In genomic region chr11:47890315-47890714, GRCm38 (mm10) we compare ENCODE assay signal across 10 mouse cellular contexts.
DNase-seq lines count a peak whose midpoint lies in the region; ATAC-seq and TF ChIP-seq lines count a peak whose summit lies in the region.
"Had no signal": no experiment of that assay in that cellular context is flagged by ENCODE, and none has a peak within 500 bp of the region (broad histone marks: within the 10 kb centered on the region; RNA-seq: fewer than 3 reads in every experiment).

No protein-coding gene starts in this region.

- H3K4me3 ChIP-seq in cerebellum, adult 2 months (replicated peaks; ENCODE audit: insufficient read depth, low read depth, low read length), result no peak overlapping the region
- H3K4me3 ChIP-seq in limb, embryonic 11.5 days (ENCODE audit: low read depth, low read length), result no peak overlapping the region
- no peak overlapping the region for H3K4me3 ChIP-seq in limb, embryonic 10.5 days
- H3K4me3 ChIP-seq in cortical plate, adult 2 months (ENCODE audit: insufficient read depth, low read length), result no peak overlapping the region
- H3K4me3 ChIP-seq: hindbrain, embryonic 15.5 days had no signal

- H3K9ac ChIP-seq in limb, embryonic 11.5 days (ENCODE audit: low read length), result no peak overlapping the region
- H3K9ac ChIP-seq: hindbrain, embryonic 15.5 days had no signal

- no peaks in the 10 kb centered on the region for H3K9me3 ChIP-seq in limb, embryonic 11.5 days (ENCODE audit: control insufficient read depth, low read length)
- no peaks in the 10 kb centered on the region for H3K9me3 ChIP-seq in limb, embryonic 10.5 days (replicated peaks)
- H3K9me3 ChIP-seq: hindbrain, embryonic 15.5 days had no signal

- no peak for ATAC-seq in limb, embryonic 11.5 days (ENCODE audit: insufficient number of reproducible peaks, low FRiP score, low TSS enrichment, low read depth)
- no peak for ATAC-seq in activated CD4-positive, CD25-positive, alpha-beta regulatory T cell, adult 4 months

- no peaks in the 10 kb centered on the region; the same call in 1 of the 2 replicates for H3K4me1 ChIP-seq in cerebellum, adult 2 months (ENCODE audit: control insufficient read depth, insufficient read depth, low read length)
- no peaks in the 10 kb centered on the region for H3K4me1 ChIP-seq in limb, embryonic 11.5 days (ENCODE audit: control insufficient read depth, insufficient read depth, low read length)
- H3K4me1 ChIP-seq in limb, embryonic 10.5 days, result no peaks in the 10 kb centered on the region
- H3K4me1 ChIP-seq in cortical plate, adult 2 months (ENCODE audit: control insufficient read depth, insufficient read depth, low read length), result no peaks in the 10 kb centered on the region
- H3K4me1 ChIP-seq: hindbrain, embryonic 15.5 days had no signal

- WGBS in cerebellum, adult 2 months, result 63% methylated on average over 2 of the region's 2 CpGs
- WGBS in limb, embryonic 11.5 days, result 54% methylated on average over 2 of the region's 2 CpGs
- 52% methylated on average over 2 of the region's 2 CpGs for WGBS in limb, embryonic 10.5 days

- no peak overlapping the region for H3K4me2 ChIP-seq in limb, embryonic 11.5 days (ENCODE audit: low read depth, severe bottlenecking)
- H3K4me2 ChIP-seq: hindbrain, embryonic 15.5 days had no signal

- no peaks in the 10 kb centered on the region for H3K36me3 ChIP-seq in limb, embryonic 11.5 days (ENCODE audit: control insufficient read depth, insufficient read depth, low read length)
- H3K36me3 ChIP-seq in limb, embryonic 10.5 days, result no peaks in the 10 kb centered on the region
- H3K36me3 ChIP-seq: hindbrain, embryonic 15.5 days had no signal

- no peak overlapping the region for H3K27ac ChIP-seq in cerebellum, adult 2 months (ENCODE audit: insufficient read depth, low read length)
- no peak overlapping the region for H3K27ac ChIP-seq in limb, embryonic 11.5 days (replicated peaks; ENCODE audit: low read depth, low read length)
- no peak overlapping the region for H3K27ac ChIP-seq in limb, embryonic 10.5 days
- H3K27ac ChIP-seq in cortical plate, adult 2 months (ENCODE audit: insufficient read depth, low read length), result no peak overlapping the region
- H3K27ac ChIP-seq: hindbrain, embryonic 15.5 days; macrophage had no signal

- H3K27me3 ChIP-seq in cerebellum, adult 2 months (ENCODE audit: control insufficient read depth, insufficient read depth, low read length), result peaks cover 2% of the 10 kb centered on the region; the same call in 1 of the 2 replicates
- H3K27me3 ChIP-seq in limb, embryonic 11.5 days (ENCODE audit: control insufficient read depth, insufficient read depth, low read length), result no peaks in the 10 kb centered on the region
- H3K27me3 ChIP-seq in limb, embryonic 10.5 days (ENCODE audit: low read depth, poor library complexity, severe bottlenecking), result no peaks in the 10 kb centered on the region
- H3K27me3 ChIP-seq: hindbrain, embryonic 15.5 days had no signal

- peak; percentile 53 to 72 for DNase-seq in cerebellum, postnatal 14 days
- no peak for DNase-seq in cerebellum, adult 2 months
- DNase-seq in limb, embryonic 11.5 days (ENCODE audit: low spot score), result peak; percentile 31
- no peak for DNase-seq in limb, embryonic 10.5 days (ENCODE audit: low spot score)
- peak; percentile 32 to 36 for DNase-seq in layer of hippocampus, postnatal 10 days (ENCODE audit: low spot score in 2 of 2)
- DNase-seq in spleen, adult 12 weeks (ENCODE audit: low spot score), result no peak

- TF ChIP-seq POLR2A in cerebellum, adult 2 months (IDR thresholded peaks at IDR 0.05; ENCODE audit: borderline replicate concordance, insufficient read depth, low read length), result no peak
- no peak for TF ChIP-seq POLR2A in cortical plate, adult 2 months (IDR thresholded peaks at IDR 0.05; ENCODE audit: extremely low read depth, insufficient read depth, low read length)

- TF ChIP-seq CTCF in cerebellum, adult 2 months (IDR thresholded peaks at IDR 0.05; ENCODE audit: borderline replicate concordance, insufficient read depth, low read depth, low read length), result no peak
- TF ChIP-seq CTCF in cortical plate, adult 2 months (IDR thresholded peaks at IDR 0.05; ENCODE audit: extremely low read depth, insufficient read depth, low read length), result peak; percentile 41

Comparison
In these comparisons a context has a peak if more than half of its experiments do, and no peak if none do; other contexts are left out.
1. DNase-seq: peak in cerebellum, postnatal 14 days (2 of 2), limb, embryonic 11.5 days (single experiment) and layer of hippocampus, postnatal 10 days (2 of 2); none in cerebellum, adult 2 months (0 of 2), limb, embryonic 10.5 days (single experiment) and spleen, adult 12 weeks (single experiment).